ENCODE assay signal across 20 mouse cellular contexts in the genomic region with DNA sequence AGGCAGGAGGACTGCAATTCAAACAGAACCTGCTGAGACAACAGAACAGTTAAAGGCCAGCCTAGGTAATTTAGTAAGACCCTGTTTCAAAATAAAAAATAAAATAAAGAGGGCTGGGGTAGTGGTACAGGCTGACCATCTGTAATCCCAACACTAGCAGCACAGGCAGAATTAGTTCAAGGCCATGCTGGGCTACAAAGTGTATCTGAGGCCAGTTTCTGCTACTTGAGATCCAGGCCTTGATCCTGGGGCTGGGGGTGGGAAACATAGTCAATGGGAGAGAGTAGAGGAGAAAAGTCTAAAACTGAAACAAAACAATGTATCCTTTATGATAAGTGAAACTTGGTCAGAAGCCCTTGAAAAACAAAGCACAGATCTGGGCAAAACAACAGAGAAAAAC. TPM values are rescaled to one million over a fixed set of nuclear protein-coding genes. Genes with fewer than 3 reads are reported as not detected.
"Had no signal": no experiment of that assay in that cellular context is flagged by ENCODE, and none has a peak within 500 bp of the region (broad histone marks: within the 10 kb centered on the region; RNA-seq: fewer than 3 reads in every experiment).

No protein-coding gene starts in this region.

- H3K4me3 ChIP-seq: kidney, embryonic 15.5 days; left cerebral cortex, adult 2 months; liver, embryonic 13.5 days; stomach, embryonic 15.5 days had no signal

- DNase-seq: kidney, postnatal 10 days; kidney, postnatal 36 days; layer of hippocampus, postnatal 36 days; liver, embryonic 13.5 days; lung, adult 2 months; lung, postnatal 14 days; lung, postnatal 4 days; midbrain, embryonic 14.5 days; retina, postnatal 1 day; right cerebral cortex, postnatal 25 days; spleen, adult 18-20 months; thymus, adult 2 months; thymus, postnatal 14 days; thymus, postnatal 4 days had no signal

- H3K27ac ChIP-seq: kidney, embryonic 15.5 days; left cerebral cortex, adult 2 months; liver, embryonic 13.5 days; stomach, embryonic 15.5 days had no signal

RNA-seq across cellular contexts. Expression of gene Gm11627, which starts 28.1 kb away (rescaled TPM):
- total RNA-seq: liver, adult 2 months; megakaryocyte progenitor cell, adult 5-6 weeks; megakaryocyte-erythroid progenitor cell, adult 5-6 weeks had no signal
- polyA plus RNA-seq: liver, adult 2 months had no signal

RNA-seq across cellular contexts. Expression of gene Fzd2, which starts 53.0 kb away (rescaled TPM):
- total RNA-seq: megakaryocyte progenitor cell, adult 5-6 weeks; megakaryocyte-erythroid progenitor cell, adult 5-6 weeks had no signal
